ENCODE assay signal across 8 mouse cellular contexts in genomic region chr17:9904525-9904991, GRCm38 (mm10).
DNase-seq lines count a peak whose midpoint lies in the region; ATAC-seq lines count a peak whose summit lies in the region.
"Had no signal": no experiment of that assay in that cellular context is flagged by ENCODE, and none has a peak within 500 bp of the region (broad histone marks: within the 10 kb centered on the region; RNA-seq: fewer than 3 reads in every experiment).

No protein-coding gene starts in this region.

- no peaks in the 10 kb centered on the region for H3K9me3 ChIP-seq in forebrain, embryonic 12.5 days
- H3K9me3 ChIP-seq in lung, embryonic 16.5 days (ENCODE audit: control insufficient read depth, low read length): no peaks in the 10 kb centered on the region
- no peaks in the 10 kb centered on the region for H3K9me3 ChIP-seq in neural tube, embryonic 15.5 days (replicated peaks)
- H3K9me3 ChIP-seq: liver, embryonic 15.5 days had no signal

- H3K27ac ChIP-seq in forebrain, embryonic 12.5 days: peak overlapping the region; percentile 84
- H3K27ac ChIP-seq in lung, embryonic 16.5 days (ENCODE audit: low read length): peak overlapping the region; percentile 84
- H3K27ac ChIP-seq in neural tube, embryonic 15.5 days (replicated peaks): peak overlapping the region; percentile 81
- H3K27ac ChIP-seq: liver, embryonic 15.5 days had no signal

- 6% methylated on average over 6 of the region's 6 CpGs for WGBS in forebrain, embryonic 12.5 days
- WGBS in lung, embryonic 16.5 days: 14% methylated on average over 6 of the region's 6 CpGs
- WGBS in neural tube, embryonic 15.5 days: 11% methylated on average over 6 of the region's 6 CpGs

- no peak overlapping the region for H3K4me3 ChIP-seq in forebrain, embryonic 12.5 days (replicated peaks)
- no peak overlapping the region for H3K4me3 ChIP-seq in lung, embryonic 16.5 days (ENCODE audit: low read length)
- H3K4me3 ChIP-seq in neural tube, embryonic 15.5 days (replicated peaks): no peak overlapping the region
- H3K4me3 ChIP-seq: liver, embryonic 15.5 days had no signal

- H3K27me3 ChIP-seq in forebrain, embryonic 12.5 days: no peaks in the 10 kb centered on the region
- no peaks in the 10 kb centered on the region for H3K27me3 ChIP-seq in lung, embryonic 16.5 days (ENCODE audit: control insufficient read depth, insufficient read depth, low read depth, low read length)
- no peaks in the 10 kb centered on the region for H3K27me3 ChIP-seq in neural tube, embryonic 15.5 days (replicated peaks)

- H3K4me1 ChIP-seq in forebrain, embryonic 12.5 days: peaks cover 48% of the 10 kb centered on the region
- peaks cover 28% of the 10 kb centered on the region for H3K4me1 ChIP-seq in lung, embryonic 16.5 days (replicated peaks; ENCODE audit: control insufficient read depth, insufficient read depth, low read length)
- H3K4me1 ChIP-seq in neural tube, embryonic 15.5 days: peaks cover 31% of the 10 kb centered on the region
- H3K4me1 ChIP-seq: liver, embryonic 15.5 days had no signal

- peak; percentile 49 to 52 for DNase-seq in left cerebral cortex, postnatal 14 days (ENCODE audit: low spot score in 2 of 2)
- no peak for DNase-seq in left cerebral cortex, adult 9 months (ENCODE audit: low spot score in 2 of 2)
- no peak for DNase-seq in adrenal gland, adult 2 months
- no peak for DNase-seq in adrenal gland, postnatal 14 days

- H3K9ac ChIP-seq in forebrain, embryonic 12.5 days: no peak overlapping the region
- no peak overlapping the region for H3K9ac ChIP-seq in lung, embryonic 16.5 days (ENCODE audit: low read length)
- H3K9ac ChIP-seq in neural tube, embryonic 15.5 days (replicated peaks): no peak overlapping the region
- H3K9ac ChIP-seq: liver, embryonic 15.5 days had no signal

- intact Hi-C loops in left cerebral cortex, postnatal 14 days (cut with DNase I): loop anchor here (10.0 kb wide), 2 partner anchors 140 to 410 kb away; partner anchors contain the start of gene Qk

- peak overlapping the region; percentile 49 for H3K4me2 ChIP-seq in forebrain, embryonic 12.5 days
- H3K4me2 ChIP-seq in lung, embryonic 16.5 days (ENCODE audit: low read depth, low read length): no peak overlapping the region
- no peak overlapping the region for H3K4me2 ChIP-seq in neural tube, embryonic 15.5 days
- H3K4me2 ChIP-seq: liver, embryonic 15.5 days had no signal

- peak; percentile 8; the same call in 1 of the 2 replicates for ATAC-seq in forebrain, embryonic 12.5 days (ENCODE audit: low FRiP score)
- ATAC-seq in lung, embryonic 16.5 days (ENCODE audit: low read depth): peak; percentile 75
- ATAC-seq in neural tube, embryonic 15.5 days (ENCODE audit: low FRiP score): no peak

- no peaks in the 10 kb centered on the region for H3K36me3 ChIP-seq in forebrain, embryonic 12.5 days (replicated peaks)
- no peaks in the 10 kb centered on the region for H3K36me3 ChIP-seq in lung, embryonic 16.5 days (ENCODE audit: control insufficient read depth, insufficient read depth, low read length)
- H3K36me3 ChIP-seq in neural tube, embryonic 15.5 days: no peaks in the 10 kb centered on the region
- H3K36me3 ChIP-seq: liver, embryonic 15.5 days had no signal

Comparison
In these comparisons a context has a peak if more than half of its experiments do, and no peak if none do; other contexts are left out.
1. DNase-seq: peak in left cerebral cortex, postnatal 14 days (2 of 2); none in left cerebral cortex, adult 9 months (0 of 2), adrenal gland, adult 2 months (single experiment) and adrenal gland, postnatal 14 days (single experiment).
2. Peak in every context shown above with its lines, with median percentiles within 50 percentile points of each other: H3K27ac ChIP-seq.